Comparison of ENCODE assay signal across 16 mouse cellular contexts in genomic region chr17:69267526-69267925, GRCm38 (mm10).
A peak's percentile ranks its signal among the peaks of the same experiment; 100 is the strongest.
DNase-seq lines count a peak whose midpoint lies in the region; ATAC-seq and TF ChIP-seq lines count a peak whose summit lies in the region.
"Had no signal": no experiment of that assay in that cellular context is flagged by ENCODE, and none has a peak within 500 bp of the region (broad histone marks: within the 10 kb centered on the region; RNA-seq: fewer than 3 reads in every experiment).

No protein-coding gene starts in this region.

- H3K9ac ChIP-seq in hindbrain, embryonic 13.5 days = no peak overlapping the region
- no peak overlapping the region for H3K9ac ChIP-seq in hindbrain, embryonic 16.5 days (ENCODE audit: low read depth, low read length)
- H3K9ac ChIP-seq in forebrain, postnatal 0 days = no peak overlapping the region
- H3K9ac ChIP-seq: forebrain, embryonic 15.5 days; limb, embryonic 15.5 days had no signal

- no peaks in the 10 kb centered on the region for H3K9me3 ChIP-seq in hindbrain, embryonic 13.5 days
- no peaks in the 10 kb centered on the region for H3K9me3 ChIP-seq in hindbrain, embryonic 16.5 days (ENCODE audit: control insufficient read depth, low read length)
- H3K9me3 ChIP-seq in forebrain, postnatal 0 days (ENCODE audit: low read length) = no peaks in the 10 kb centered on the region
- H3K9me3 ChIP-seq: forebrain, embryonic 15.5 days; limb, embryonic 15.5 days had no signal

- no peak for ATAC-seq in hindbrain, embryonic 13.5 days (ENCODE audit: low FRiP score)
- ATAC-seq in hindbrain, embryonic 16.5 days = no peak
- no peak for ATAC-seq in forebrain, postnatal 0 days
- ATAC-seq: CD4-positive, CD25-positive, alpha-beta regulatory T cell, adult 4 months; forebrain, embryonic 15.5 days had no signal

- no peak overlapping the region for H3K4me2 ChIP-seq in hindbrain, embryonic 13.5 days
- no peak overlapping the region for H3K4me2 ChIP-seq in hindbrain, embryonic 16.5 days (ENCODE audit: low read length)
- H3K4me2 ChIP-seq in forebrain, postnatal 0 days (ENCODE audit: low read depth) = no peak overlapping the region
- H3K4me2 ChIP-seq: forebrain, embryonic 15.5 days; limb, embryonic 15.5 days had no signal

- no peak for TF ChIP-seq CTCF in cerebellum, adult 2 months (IDR thresholded peaks at IDR 0.05; ENCODE audit: borderline replicate concordance, insufficient read depth, low read depth, low read length)
- no peak for TF ChIP-seq CTCF in forebrain, postnatal 0 days (IDR thresholded peaks at IDR 0.05; ENCODE audit: low read depth)

- no peaks in the 10 kb centered on the region for H3K27me3 ChIP-seq in hindbrain, embryonic 13.5 days
- H3K27me3 ChIP-seq in hindbrain, embryonic 16.5 days (replicated peaks; ENCODE audit: control insufficient read depth, insufficient read depth, low read length) = no peaks in the 10 kb centered on the region
- H3K27me3 ChIP-seq in cerebellum, adult 2 months (ENCODE audit: control insufficient read depth, insufficient read depth, low read length) = no peaks in the 10 kb centered on the region
- H3K27me3 ChIP-seq in forebrain, postnatal 0 days (ENCODE audit: insufficient read depth, low read length) = no peaks in the 10 kb centered on the region
- H3K27me3 ChIP-seq: forebrain, embryonic 15.5 days; limb, embryonic 15.5 days had no signal

- DNase-seq in cerebellum, adult 2 months = peak; percentile 80 to 91
- peak; percentile 28 for DNase-seq in heart, adult 8-10 months (ENCODE audit: low spot score)
- DNase-seq in heart, postnatal 4 days = peak; percentile 64
- DNase-seq in right cerebral cortex, postnatal 25 days = no peak
- no peak for DNase-seq in forebrain, postnatal 0 days
- DNase-seq: kidney, adult 11 months; lung, adult 2 months; midbrain, embryonic 14.5 days; thymus, postnatal 25 days had no signal

- no peak for TF ChIP-seq POLR2A in cerebellum, adult 2 months (IDR thresholded peaks at IDR 0.05; ENCODE audit: borderline replicate concordance, insufficient read depth, low read length)

- H3K36me3 ChIP-seq in hindbrain, embryonic 13.5 days = no peaks in the 10 kb centered on the region
- no peaks in the 10 kb centered on the region for H3K36me3 ChIP-seq in hindbrain, embryonic 16.5 days (ENCODE audit: control insufficient read depth, insufficient read depth, low read length)
- no peaks in the 10 kb centered on the region; the same call in 1 of the 2 replicates for H3K36me3 ChIP-seq in forebrain, postnatal 0 days (ENCODE audit: insufficient read depth)
- H3K36me3 ChIP-seq: forebrain, embryonic 15.5 days had no signal

- peaks cover 27% of the 10 kb centered on the region for H3K4me1 ChIP-seq in hindbrain, embryonic 13.5 days (replicated peaks)
- peaks cover 6% of the 10 kb centered on the region; the same call in 1 of the 2 replicates for H3K4me1 ChIP-seq in hindbrain, embryonic 16.5 days (ENCODE audit: control insufficient read depth, insufficient read depth, low read depth, low read length)
- peaks cover 23% of the 10 kb centered on the region for H3K4me1 ChIP-seq in cerebellum, adult 2 months (ENCODE audit: control insufficient read depth, insufficient read depth, low read length)
- no peaks in the 10 kb centered on the region for H3K4me1 ChIP-seq in forebrain, postnatal 0 days (ENCODE audit: insufficient read depth)
- H3K4me1 ChIP-seq: limb, embryonic 15.5 days had no signal

- H3K4me3 ChIP-seq in hindbrain, embryonic 13.5 days = no peak overlapping the region
- no peak overlapping the region for H3K4me3 ChIP-seq in hindbrain, embryonic 16.5 days (ENCODE audit: low read length)
- no peak overlapping the region for H3K4me3 ChIP-seq in cerebellum, adult 2 months (replicated peaks; ENCODE audit: insufficient read depth, low read depth, low read length)
- no peak overlapping the region for H3K4me3 ChIP-seq in forebrain, postnatal 0 days (ENCODE audit: low read depth, low read length)
- H3K4me3 ChIP-seq: forebrain, embryonic 15.5 days; left cerebral cortex, adult 2 months; limb, embryonic 15.5 days had no signal

- 0 out of 2 replicates have a peak overlapping the region, but pooled peaks have one; percentile 3 for H3K27ac ChIP-seq in hindbrain, embryonic 13.5 days
- H3K27ac ChIP-seq in hindbrain, embryonic 16.5 days (ENCODE audit: low read depth, low read length) = no peak overlapping the region
- H3K27ac ChIP-seq in cerebellum, adult 2 months (ENCODE audit: insufficient read depth, low read length) = peak overlapping the region; percentile 59
- H3K27ac ChIP-seq in forebrain, postnatal 0 days (ENCODE audit: low read depth, low read length) = no peak overlapping the region
- H3K27ac ChIP-seq: forebrain, embryonic 15.5 days; left cerebral cortex, adult 2 months; limb, embryonic 15.5 days; macrophage had no signal

- 44% methylated on average over 6 of the region's 6 CpGs for WGBS in hindbrain, embryonic 13.5 days
- WGBS in hindbrain, embryonic 16.5 days = 42% methylated on average over 6 of the region's 6 CpGs
- WGBS in cerebellum, adult 2 months = 8% methylated on average over 6 of the region's 6 CpGs
- 51% methylated on average over 6 of the region's 6 CpGs for WGBS in forebrain, postnatal 0 days

Comparison
In these comparisons a context has a peak if more than half of its experiments do, and no peak if none do; other contexts are left out.
1. H3K27ac ChIP-seq: peak in hindbrain, embryonic 13.5 days (single experiment) and cerebellum, adult 2 months (single experiment); none in hindbrain, embryonic 16.5 days (single experiment) and forebrain, postnatal 0 days (single experiment).
2. DNase-seq: peak in cerebellum, adult 2 months (2 of 2), heart, adult 8-10 months (single experiment) and heart, postnatal 4 days (single experiment); none in right cerebral cortex, postnatal 25 days (single experiment) and forebrain, postnatal 0 days (single experiment).